Mouse (Mus musculus) E14TG2a.4 (cell line): ENCODE measurements around the gene Prss36.

ENCODE experiments used
- CTCF ChIP-seq: conservative IDR thresholded peaks from 2 replicates; pipeline ENCODE4 v1.5.1; 2014; ENCODE audit warnings: low read length
- NANOG ChIP-seq: IDR thresholded peaks from 2 replicates; pipeline ENCODE4 v1.6.1; 2014; ENCODE audit warnings: borderline replicate concordance, low read length, mixed read lengths
- POU5F1 ChIP-seq: IDR thresholded peaks from 2 replicates; pipeline ENCODE4 v1.6.1; 2014; ENCODE audit warnings: low read length, borderline replicate concordance

DNA sequence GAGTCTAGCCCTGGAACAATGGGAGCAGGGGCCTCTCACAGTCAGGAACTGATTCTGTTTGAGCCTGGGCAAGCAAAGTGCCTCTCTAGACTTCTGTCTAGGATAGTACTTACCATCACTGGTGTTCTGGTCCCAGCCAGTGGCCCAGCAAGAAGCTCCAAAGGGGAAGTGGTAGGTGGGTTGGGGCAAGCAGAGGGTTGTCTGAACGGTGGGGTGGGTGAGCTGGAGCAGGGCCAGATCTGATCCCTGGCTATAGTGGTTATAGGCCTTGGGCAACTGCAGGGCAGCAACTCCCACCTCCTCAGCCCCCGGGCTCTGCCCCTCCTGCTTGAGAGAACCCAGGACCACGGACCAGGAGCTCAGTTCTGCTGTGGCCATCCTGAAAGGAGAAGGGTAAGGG lies 57.7 kb downstream of the Prss36 start:
- TF ChIP-seq CTCF (no peak), NANOG (no peak), POU5F1 (no peak)
